8 mouse cellular contexts compared by ENCODE assay signal in genomic region chr2:32096122-32096420, GRCm38 (mm10). TPM values are rescaled to one million over a fixed set of nuclear protein-coding genes. Genes with fewer than 3 reads are reported as not detected.
A peak's percentile ranks its signal among the peaks of the same experiment; 100 is the strongest.
DNase-seq lines count a peak whose midpoint lies in the region; ATAC-seq and TF ChIP-seq lines count a peak whose summit lies in the region.

No protein-coding gene starts in this region.

- DNase-seq in frontal cortex, postnatal 10 days (ENCODE audit: low spot score in 2 of 2), result no peak
- no peak for DNase-seq in forebrain, postnatal 0 days
- DNase-seq in liver, embryonic 14.5 days (ENCODE audit: low read depth in 3 of 3, low spot score in 3 of 3), result no peak
- no peak for DNase-seq in thymus, postnatal 0 days (ENCODE audit: low spot score)
- no peak for DNase-seq in layer of hippocampus, adult 9-10 months (ENCODE audit: low spot score)
- no peak for DNase-seq in thymus, postnatal 14 days

- peaks cover 3% of the 10 kb centered on the region; the same call in 1 of the 2 replicates for H3K4me1 ChIP-seq in bone marrow macrophage, adult 2 months (ENCODE audit: control insufficient read depth, insufficient read depth, low read length)
- H3K4me1 ChIP-seq in forebrain, postnatal 0 days (ENCODE audit: insufficient read depth), result peaks cover 15% of the 10 kb centered on the region
- peaks cover 14 to 21% of the 10 kb centered on the region in 2 experiments for H3K4me1 ChIP-seq in liver, embryonic 14.5 days (replicated peaks; ENCODE audit: control insufficient read depth in 2 of 2, insufficient read depth in 2 of 2, low read length in 1 of 2)

- ATAC-seq in frontal cortex, adult (ENCODE audit: low TSS enrichment), result 0 out of 2 replicates have a peak, but pooled peaks have one; percentile 1
- no peak for ATAC-seq in forebrain, postnatal 0 days
- ATAC-seq in liver, embryonic 14.5 days (ENCODE audit: insufficient read depth), result no peak

- WGBS in forebrain, postnatal 0 days, result 81% methylated on average over 10 of the region's 10 CpGs
- 76% methylated on average over 10 of the region's 10 CpGs for WGBS in liver, embryonic 14.5 days (ENCODE audit: insufficient replicate concordance)

- no peak for TF ChIP-seq POLR2A in bone marrow macrophage, adult 2 months (IDR thresholded peaks at IDR 0.05; ENCODE audit: borderline replicate concordance, low read depth, low read length)

- peak overlapping the region; percentile 77 for H3K4me2 ChIP-seq in forebrain, postnatal 0 days (ENCODE audit: low read depth)
- H3K4me2 ChIP-seq in liver, embryonic 14.5 days (ENCODE audit: low read depth), result peak overlapping the region; percentile 41

- no peak for TF ChIP-seq EP300 in liver, embryonic 14.5 days (IDR thresholded peaks at IDR 0.05; ENCODE audit: low read depth)

- H3K36me3 ChIP-seq in forebrain, postnatal 0 days (ENCODE audit: insufficient read depth), result peaks cover 12% of the 10 kb centered on the region; the same call in 1 of the 2 replicates
- H3K36me3 ChIP-seq in liver, embryonic 14.5 days (replicated peaks; ENCODE audit: control insufficient read depth, insufficient read depth, low read depth), result no peaks in the 10 kb centered on the region

- H3K9ac ChIP-seq in forebrain, postnatal 0 days, result peak overlapping the region; percentile 64
- no peak overlapping the region; the same call in 1 of the 2 replicates for H3K9ac ChIP-seq in liver, embryonic 14.5 days (replicated peaks)

- peak overlapping the region; percentile 54 for H3K4me3 ChIP-seq in bone marrow macrophage, adult 2 months (ENCODE audit: insufficient read depth, low read length)
- H3K4me3 ChIP-seq in forebrain, postnatal 0 days (ENCODE audit: low read depth, low read length), result peak overlapping the region; percentile 50
- H3K4me3 ChIP-seq in liver, embryonic 14.5 days (ENCODE audit: insufficient read depth in 1 of 2, low read depth in 2 of 2, low read length in 2 of 2), result peak overlapping the region in 1 of 2 experiments; percentile 27; a peak in 1 of 4 replicates

- no peak overlapping the region for H3K27ac ChIP-seq in bone marrow macrophage, adult 2 months (ENCODE audit: insufficient read depth, low read depth, low read length)
- no peak overlapping the region for H3K27ac ChIP-seq in forebrain, postnatal 0 days (ENCODE audit: low read depth, low read length)
- no peak overlapping the region for H3K27ac ChIP-seq in liver, embryonic 14.5 days

- no peaks in the 10 kb centered on the region for H3K9me3 ChIP-seq in forebrain, postnatal 0 days (ENCODE audit: low read length)
- no peaks in the 10 kb centered on the region for H3K9me3 ChIP-seq in liver, embryonic 14.5 days (ENCODE audit: control insufficient read depth, low read length)

- TF ChIP-seq CTCF in bone marrow macrophage, adult 2 months (IDR thresholded peaks at IDR 0.05; ENCODE audit: low read depth, low read length), result no peak
- TF ChIP-seq CTCF in forebrain, postnatal 0 days (IDR thresholded peaks at IDR 0.05; ENCODE audit: low read depth), result no peak
- no peak for TF ChIP-seq CTCF in liver, embryonic 14.5 days (IDR thresholded peaks at IDR 0.05; ENCODE audit: low read depth)

- H3K27me3 ChIP-seq in forebrain, postnatal 0 days (ENCODE audit: insufficient read depth, low read length), result no peaks in the 10 kb centered on the region
- no peaks in the 10 kb centered on the region for H3K27me3 ChIP-seq in liver, embryonic 14.5 days (ENCODE audit: control insufficient read depth, insufficient read depth, low read length)

RNA-seq across cellular contexts. Expression of gene Plpp7, which starts 0.7 kb away (rescaled TPM):
- polyA plus RNA-seq in bone marrow macrophage, adult 2 months (2012; ENCODE audit: insufficient read depth, insufficient read length, missing spikeins), result 2.7 and 3.0 TPM in 2 replicates
- total RNA-seq in forebrain, postnatal 0 days (2014; rRNA removed), result 21.5 and 28.6 TPM in 2 replicates
- polyA plus RNA-seq in forebrain, postnatal 0 days (2015; fragmentation: Nextera tagmentation; extraction: Ambion mirVana), result 23.4 and 24.0 TPM in 2 replicates
- 1.4 TPM in 2 replicates for polyA plus RNA-seq in liver, embryonic 14.5 days (2012; rRNA removed)
- polyA plus RNA-seq in liver, embryonic 14.5 days (2014; fragmentation: Nextera tagmentation; extraction: Ambion mirVana), result 1.1 and 1.4 TPM in 2 replicates
- 0.91 and 1.0 TPM in 2 replicates for polyA plus RNA-seq in thymus, postnatal 0 days (2015; fragmentation: Nextera tagmentation; extraction: Ambion mirVana)

RNA-seq across cellular contexts. Expression of gene Fam78a, which starts 11.4 kb away (rescaled TPM):
- polyA plus RNA-seq in bone marrow macrophage, adult 2 months (2012; ENCODE audit: insufficient read depth, insufficient read length, missing spikeins), result 13.1 and 16.5 TPM in 2 replicates
- 0.38 and 0.62 TPM in 2 replicates for total RNA-seq in forebrain, postnatal 0 days (2014; rRNA removed)
- 0.38 and 0.39 TPM in 2 replicates for polyA plus RNA-seq in forebrain, postnatal 0 days (2015; fragmentation: Nextera tagmentation; extraction: Ambion mirVana)
- 7.8 and 8.9 TPM in 2 replicates for polyA plus RNA-seq in liver, embryonic 14.5 days (2012; rRNA removed)
- polyA plus RNA-seq in liver, embryonic 14.5 days (2014; fragmentation: Nextera tagmentation; extraction: Ambion mirVana), result 9.8 and 12.5 TPM in 2 replicates
- 57.5 and 68.6 TPM in 2 replicates for polyA plus RNA-seq in thymus, postnatal 0 days (2015; fragmentation: Nextera tagmentation; extraction: Ambion mirVana)

RNA-seq across cellular contexts. Expression of gene Prrc2b, which starts 54.8 kb away (rescaled TPM):
- 28.6 and 34.9 TPM in 2 replicates for polyA plus RNA-seq in bone marrow macrophage, adult 2 months (2012; ENCODE audit: insufficient read depth, insufficient read length, missing spikeins)
- total RNA-seq in forebrain, postnatal 0 days (2014; rRNA removed), result 92.1 and 131 TPM in 2 replicates
- 40.7 and 60.4 TPM in 2 replicates for polyA plus RNA-seq in forebrain, postnatal 0 days (2015; fragmentation: Nextera tagmentation; extraction: Ambion mirVana)
- 6.7 and 7.6 TPM in 2 replicates for polyA plus RNA-seq in liver, embryonic 14.5 days (2012; rRNA removed)
- 6.2 and 10.6 TPM in 2 replicates for polyA plus RNA-seq in liver, embryonic 14.5 days (2014; fragmentation: Nextera tagmentation; extraction: Ambion mirVana)
- polyA plus RNA-seq in thymus, postnatal 0 days (2015; fragmentation: Nextera tagmentation; extraction: Ambion mirVana), result 22.5 and 33.6 TPM in 2 replicates
